Mouse (Mus musculus): Measurements from ENCODE around the gene Ube2g1. TPM values are rescaled to one million over a fixed set of nuclear protein-coding genes. Genes with fewer than 3 reads are reported as not detected.

Gene Ube2g1
- polyA plus RNA-seq (2015; fragmentation: Nextera tagmentation; extraction: Ambion mirVana): 44.9 and 48.4 TPM in 2 replicates

GRCm38 (mm10) chr11:72606694-72607407 is at the start of gene Ube2g1:
Gene Ube2g1, plus strand, starts transcription at chr11:72607283.
- Histone ChIP-seq H3K4me2 (replicated peaks; ENCODE audit: low read depth, low read length) (peak within 1 kb of the TSS; percentile 67), H3K27ac (ENCODE audit: low read length) (peak within 1 kb of the TSS; percentile 96), H3K4me3 (ENCODE audit: low read depth, low read length) (peak within 1 kb of the TSS; percentile 79), H3K27me3 (replicated peaks; ENCODE audit: insufficient read depth, low read length) (no peaks in the 10 kb centered on the region), H3K36me3 (ENCODE audit: insufficient read depth, low read length) (no peaks in the 10 kb centered on the region), H3K9me3 (ENCODE audit: low read length) (no peaks in the 10 kb centered on the region), H3K9ac (replicated peaks; ENCODE audit: low read depth) (peak within 1 kb of the TSS; percentile 95), H3K4me1 (ENCODE audit: insufficient read depth, low read depth, low read length) (peaks cover 14% of the 10 kb centered on the region; the same call in 1 of the 2 replicates)
- 2% methylated on average over 46 of the region's 56 CpGs for WGBS
- DNase-seq (ENCODE audit: low spot score) (peak; percentile 98), ATAC-seq (peak; percentile 93)
- no peak for TF ChIP-seq EP300 (IDR thresholded peaks at IDR 0.05)
- TF ChIP-seq CTCF (IDR thresholded peaks at IDR 0.05): no peak

- Histone ChIP-seq H3K36me3 (ENCODE audit: insufficient read depth, low read length) (no peaks in the 10 kb centered on the region), H3K27ac (ENCODE audit: low read length) (no peak overlapping the region), H3K4me3 (ENCODE audit: low read depth, low read length) (no peak overlapping the region), H3K27me3 (replicated peaks; ENCODE audit: insufficient read depth, low read length) (no peaks in the 10 kb centered on the region), H3K4me2 (replicated peaks; ENCODE audit: low read depth, low read length) (no peak overlapping the region), H3K4me1 (ENCODE audit: insufficient read depth, low read depth, low read length) (no peaks in the 10 kb centered on the region), H3K9ac (replicated peaks; ENCODE audit: low read depth) (no peak overlapping the region), H3K9me3 (ENCODE audit: low read length) (no peaks in the 10 kb centered on the region)
- ATAC-seq: no peak
- TF ChIP-seq EP300 (IDR thresholded peaks at IDR 0.05) (no peak), CTCF (IDR thresholded peaks at IDR 0.05) (no peak)
- DNase-seq (ENCODE audit: low spot score): no peak
- 51% methylated on average over 5 of the region's 5 CpGs for WGBS
These were observed 48.9 kb upstream of the Ube2g1 start for GRCm38 (mm10) chr11:72558155-72558554.

- no peak for DNase-seq (ENCODE audit: low spot score)
- TF ChIP-seq EP300 (IDR thresholded peaks at IDR 0.05): no peak
- TF ChIP-seq CTCF (IDR thresholded peaks at IDR 0.05): no peak
- Histone ChIP-seq H3K4me3 (ENCODE audit: low read depth, low read length) (no peak overlapping the region), H3K27me3 (replicated peaks; ENCODE audit: insufficient read depth, low read length) (no peaks in the 10 kb centered on the region), H3K4me2 (replicated peaks; ENCODE audit: low read depth, low read length) (no peak overlapping the region), H3K36me3 (ENCODE audit: insufficient read depth, low read length) (no peaks in the 10 kb centered on the region), H3K9me3 (ENCODE audit: low read length) (no peaks in the 10 kb centered on the region), H3K9ac (replicated peaks; ENCODE audit: low read depth) (no peak overlapping the region), H3K27ac (ENCODE audit: low read length) (no peak overlapping the region), H3K4me1 (ENCODE audit: insufficient read depth, low read depth, low read length) (no peaks in the 10 kb centered on the region)
- ATAC-seq: no peak
- 55% methylated on average over 3 of the region's 3 CpGs for WGBS
These were observed 46.4 kb upstream of the Ube2g1 start for GRCm38 (mm10) chr11:72560661-72561060.

- Histone ChIP-seq H3K9me3 (ENCODE audit: low read length) (no peaks in the 10 kb centered on the region), H3K27me3 (replicated peaks; ENCODE audit: insufficient read depth, low read length) (no peaks in the 10 kb centered on the region), H3K27ac (ENCODE audit: low read length) (no peak overlapping the region), H3K4me2 (replicated peaks; ENCODE audit: low read depth, low read length) (no peak overlapping the region), H3K36me3 (ENCODE audit: insufficient read depth, low read length) (no peaks in the 10 kb centered on the region), H3K4me3 (ENCODE audit: low read depth, low read length) (no peak overlapping the region), H3K4me1 (ENCODE audit: insufficient read depth, low read depth, low read length) (no peaks in the 10 kb centered on the region), H3K9ac (replicated peaks; ENCODE audit: low read depth) (no peak overlapping the region)
- TF ChIP-seq EP300 (IDR thresholded peaks at IDR 0.05) (no peak), CTCF (IDR thresholded peaks at IDR 0.05) (peak; percentile 90)
- WGBS: 23% methylated on average over 6 of the region's 6 CpGs
- peak; percentile 79 for DNase-seq (ENCODE audit: low spot score)
- peak; percentile 43; the same call in 1 of the 2 replicates for ATAC-seq
These were observed 42.8 kb upstream of the Ube2g1 start for GRCm38 (mm10) chr11:72564232-72564807.

- Histone ChIP-seq H3K9me3 (ENCODE audit: low read length) (no peaks in the 10 kb centered on the region), H3K27ac (ENCODE audit: low read length) (no peak overlapping the region), H3K9ac (replicated peaks; ENCODE audit: low read depth) (no peak overlapping the region), H3K36me3 (ENCODE audit: insufficient read depth, low read length) (no peaks in the 10 kb centered on the region), H3K4me1 (ENCODE audit: insufficient read depth, low read depth, low read length) (no peaks in the 10 kb centered on the region), H3K4me3 (ENCODE audit: low read depth, low read length) (no peak overlapping the region), H3K27me3 (replicated peaks; ENCODE audit: insufficient read depth, low read length) (no peaks in the 10 kb centered on the region), H3K4me2 (replicated peaks; ENCODE audit: low read depth, low read length) (no peak overlapping the region)
- ATAC-seq (no peak), DNase-seq (ENCODE audit: low spot score) (no peak)
- 61% methylated on average over 7 of the region's 7 CpGs for WGBS
- TF ChIP-seq EP300 (IDR thresholded peaks at IDR 0.05) (no peak), CTCF (IDR thresholded peaks at IDR 0.05) (no peak)
These were observed 40.8 kb upstream of the Ube2g1 start for GRCm38 (mm10) chr11:72566304-72566703.

- Histone ChIP-seq H3K27ac (ENCODE audit: low read length) (no peak overlapping the region), H3K27me3 (replicated peaks; ENCODE audit: insufficient read depth, low read length) (no peaks in the 10 kb centered on the region), H3K9me3 (ENCODE audit: low read length) (no peaks in the 10 kb centered on the region), H3K36me3 (ENCODE audit: insufficient read depth, low read length) (no peaks in the 10 kb centered on the region), H3K4me1 (ENCODE audit: insufficient read depth, low read depth, low read length) (no peaks in the 10 kb centered on the region), H3K4me2 (replicated peaks; ENCODE audit: low read depth, low read length) (no peak overlapping the region), H3K4me3 (ENCODE audit: low read depth, low read length) (no peak overlapping the region), H3K9ac (replicated peaks; ENCODE audit: low read depth) (no peak overlapping the region)
- WGBS: 41% methylated on average over 10 of the region's 10 CpGs
- DNase-seq (ENCODE audit: low spot score) (no peak), ATAC-seq (no peak)
- TF ChIP-seq EP300 (IDR thresholded peaks at IDR 0.05) (no peak), CTCF (IDR thresholded peaks at IDR 0.05) (no peak)
These were observed 40.2 kb upstream of the Ube2g1 start for GRCm38 (mm10) chr11:72566816-72567338.
